Mouse (Mus musculus) ES-Bruce4 (cell line): ENCODE measurements around the gene Psen2. TPM values are rescaled to one million over a fixed set of nuclear protein-coding genes. Genes with fewer than 3 reads are reported as not detected.

Experiments used
- H3K27ac ChIP-seq: 2 replicates; pipeline ENCODE4 v1.5.1; 2012; ENCODE audit warnings: low read length, inconsistent platforms; ENCODE audit not compliant: insufficient read depth
- H3K27me3 ChIP-seq: 2 replicates; pipeline ENCODE4 v1.6.1; 2012; ENCODE audit warnings: mild to moderate bottlenecking, low read length, inconsistent platforms; ENCODE audit not compliant: control insufficient read depth, poor library complexity, insufficient read depth, severe bottlenecking
- H3K36me3 ChIP-seq: 2 replicates; pipeline ENCODE4 v1.6.1; 2012; ENCODE audit warnings: inconsistent platforms, mild to moderate bottlenecking, low read length, moderate library complexity; ENCODE audit not compliant: control insufficient read depth, poor library complexity, insufficient read depth, severe bottlenecking
- H3K4me1 ChIP-seq: one replicate; pipeline ENCODE4 v1.8.1; 2011; ENCODE audit warnings: low read length; ENCODE audit not compliant: control insufficient read depth, insufficient read depth
- H3K4me3 ChIP-seq: 2 replicates; pipeline ENCODE4 v1.5.1; 2011; ENCODE audit warnings: low read depth, mild to moderate bottlenecking, low read length
- H3K9ac ChIP-seq: 2 replicates; pipeline ENCODE4 v1.6.1; 2012; ENCODE audit warnings: low read depth, mild to moderate bottlenecking, inconsistent platforms; ENCODE audit not compliant: poor library complexity, severe bottlenecking
- H3K9me3 ChIP-seq: replicated peaks from 2 replicates; pipeline ENCODE4 v1.6.1; 2012; ENCODE audit warnings: mild to moderate bottlenecking, low read length, inconsistent platforms; ENCODE audit not compliant: control insufficient read depth, poor library complexity, insufficient read depth, severe bottlenecking
- CTCF ChIP-seq: IDR thresholded peaks from one replicate; pipeline ENCODE4 v1.8.1; 2011; ENCODE audit warnings: low read depth, low read length
- EP300 ChIP-seq: IDR thresholded peaks from 2 replicates; pipeline ENCODE4 v1.6.1; 2011; ENCODE audit warnings: low read depth, low read length; ENCODE audit not compliant: insufficient read depth
- POLR2A ChIP-seq: IDR thresholded peaks from one replicate; pipeline ENCODE4 v1.8.1; 2011; ENCODE audit warnings: low read length; ENCODE audit not compliant: insufficient read depth
- polyA plus RNA-seq: library from polyadenylated mRNA; stranded (reverse); fragments of >200 nt; gene quantifications from 2 replicates; pipeline ENCODE4 v1.2.4, GENCODE M21; 2011; ENCODE audit warnings: low read depth; ENCODE audit not compliant: missing spikeins, insufficient read depth, insufficient read length

Psen2 gene
- polyA plus RNA-seq, 1 experiment = 11.7 TPM

DNA sequence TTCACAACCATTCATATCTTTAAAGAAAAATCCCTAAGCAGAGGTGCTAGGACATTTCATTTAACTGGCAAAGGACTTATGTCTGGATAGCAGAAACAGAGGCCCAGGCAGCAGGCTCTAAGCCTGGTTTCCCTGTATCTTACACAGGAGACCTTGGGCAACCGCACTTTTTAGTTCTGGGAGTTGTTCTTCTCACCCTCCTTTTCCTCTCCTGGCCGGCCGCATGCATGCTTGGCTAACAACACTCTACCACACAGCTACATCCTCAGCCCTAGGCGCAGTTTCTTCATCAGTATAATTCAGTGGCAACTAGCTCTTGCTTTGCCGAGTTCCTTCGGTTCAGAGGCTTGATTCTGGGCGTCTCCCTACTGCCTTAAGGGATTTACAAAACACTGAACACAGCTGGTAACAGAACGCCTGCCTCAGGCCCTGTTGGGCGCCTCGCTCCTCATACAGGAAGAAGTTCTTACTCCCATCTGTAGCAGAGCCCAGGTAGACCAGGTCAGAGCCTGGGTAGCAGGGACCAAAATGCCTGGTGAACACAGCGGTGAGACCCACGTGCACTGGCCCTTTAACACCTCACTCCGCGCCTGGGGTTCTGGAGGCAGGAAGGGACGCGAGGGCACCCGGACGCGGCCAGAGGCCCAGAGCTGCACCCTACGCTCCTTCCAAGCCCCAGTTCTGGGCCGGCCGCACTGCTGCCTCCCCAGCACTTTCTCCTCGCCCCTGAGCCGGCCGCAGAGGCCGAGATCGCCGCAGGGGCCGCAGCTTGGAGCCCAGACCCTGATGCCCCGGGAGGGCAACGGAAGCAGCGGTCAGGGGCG lies 7.7 kb downstream of the Psen2 start:
- peak overlapping the region; percentile 64 for H3K4me3 ChIP-seq
- H3K4me1 ChIP-seq = peaks cover 4% of the 10 kb centered on the region
- H3K27ac ChIP-seq = no peak overlapping the region
- no peaks in the 10 kb centered on the region for H3K27me3 ChIP-seq
- no peak for TF ChIP-seq POLR2A
- no peak for TF ChIP-seq EP300
- no peak for TF ChIP-seq CTCF
- H3K36me3 ChIP-seq = no peaks in the 10 kb centered on the region
- H3K9ac ChIP-seq = peak overlapping the region; percentile 74
- H3K9me3 ChIP-seq = no peaks in the 10 kb centered on the region

DNA sequence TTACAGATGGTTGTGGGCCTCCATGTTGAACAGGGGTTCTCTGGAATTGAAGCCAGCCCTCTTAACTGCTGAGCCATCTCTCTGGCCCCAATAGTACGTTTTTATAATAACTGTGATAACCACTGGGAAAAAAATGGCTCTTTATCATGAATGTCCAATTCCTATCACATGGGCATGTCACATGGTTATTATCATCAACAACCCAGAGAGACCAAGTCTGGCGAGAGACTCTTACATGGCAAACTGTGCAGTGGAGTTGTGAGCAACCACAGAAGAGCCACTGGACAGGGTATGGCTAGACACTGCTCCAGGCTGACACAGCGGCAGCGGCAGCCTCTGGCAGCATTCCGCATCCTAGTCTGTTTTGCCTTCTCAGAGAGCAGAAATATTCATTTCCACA lies 8.9 kb downstream of the Psen2 start:
- no peaks in the 10 kb centered on the region for H3K36me3 ChIP-seq
- H3K9ac ChIP-seq = no peak overlapping the region
- no peak overlapping the region for H3K27ac ChIP-seq
- H3K27me3 ChIP-seq = no peaks in the 10 kb centered on the region
- H3K9me3 ChIP-seq = no peaks in the 10 kb centered on the region
- TF ChIP-seq POLR2A (no peak), CTCF (no peak), EP300 (no peak)
- peaks cover 4% of the 10 kb centered on the region for H3K4me1 ChIP-seq
- no peak overlapping the region for H3K4me3 ChIP-seq

DNA sequence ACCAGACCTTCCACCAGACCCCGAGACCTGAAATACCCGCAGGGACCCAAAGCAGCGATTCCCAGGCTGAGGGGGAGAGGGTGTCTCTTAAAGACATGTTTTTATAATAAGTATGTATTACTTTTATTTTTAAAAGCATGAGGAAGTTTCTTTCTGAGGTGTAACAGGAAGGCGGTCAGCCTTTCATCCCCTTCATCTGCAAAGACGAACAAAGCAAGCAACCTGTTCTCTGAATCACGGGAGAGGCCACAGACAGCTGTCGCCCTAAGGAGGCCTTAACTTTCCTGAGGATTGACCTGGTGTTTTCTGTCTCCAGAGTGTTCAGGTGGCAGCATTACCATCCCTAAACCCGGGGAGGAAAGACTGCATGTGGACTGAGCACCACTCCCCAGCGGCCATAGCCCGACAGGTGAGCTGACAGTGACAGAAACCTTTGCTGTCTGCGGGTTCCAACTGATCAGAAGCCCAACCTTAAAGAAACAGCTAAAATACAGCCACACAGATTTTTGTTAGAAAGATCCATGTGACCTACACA lies 10.5 kb downstream of the Psen2 start:
- no peaks in the 10 kb centered on the region for H3K9me3 ChIP-seq
- H3K4me1 ChIP-seq = peaks cover 4% of the 10 kb centered on the region
- no peak overlapping the region for H3K27ac ChIP-seq
- no peak for TF ChIP-seq POLR2A
- TF ChIP-seq CTCF = no peak
- TF ChIP-seq EP300 = no peak
- no peak overlapping the region for H3K4me3 ChIP-seq
- no peaks in the 10 kb centered on the region for H3K36me3 ChIP-seq
- no peaks in the 10 kb centered on the region for H3K27me3 ChIP-seq
- H3K9ac ChIP-seq = no peak overlapping the region

DNA sequence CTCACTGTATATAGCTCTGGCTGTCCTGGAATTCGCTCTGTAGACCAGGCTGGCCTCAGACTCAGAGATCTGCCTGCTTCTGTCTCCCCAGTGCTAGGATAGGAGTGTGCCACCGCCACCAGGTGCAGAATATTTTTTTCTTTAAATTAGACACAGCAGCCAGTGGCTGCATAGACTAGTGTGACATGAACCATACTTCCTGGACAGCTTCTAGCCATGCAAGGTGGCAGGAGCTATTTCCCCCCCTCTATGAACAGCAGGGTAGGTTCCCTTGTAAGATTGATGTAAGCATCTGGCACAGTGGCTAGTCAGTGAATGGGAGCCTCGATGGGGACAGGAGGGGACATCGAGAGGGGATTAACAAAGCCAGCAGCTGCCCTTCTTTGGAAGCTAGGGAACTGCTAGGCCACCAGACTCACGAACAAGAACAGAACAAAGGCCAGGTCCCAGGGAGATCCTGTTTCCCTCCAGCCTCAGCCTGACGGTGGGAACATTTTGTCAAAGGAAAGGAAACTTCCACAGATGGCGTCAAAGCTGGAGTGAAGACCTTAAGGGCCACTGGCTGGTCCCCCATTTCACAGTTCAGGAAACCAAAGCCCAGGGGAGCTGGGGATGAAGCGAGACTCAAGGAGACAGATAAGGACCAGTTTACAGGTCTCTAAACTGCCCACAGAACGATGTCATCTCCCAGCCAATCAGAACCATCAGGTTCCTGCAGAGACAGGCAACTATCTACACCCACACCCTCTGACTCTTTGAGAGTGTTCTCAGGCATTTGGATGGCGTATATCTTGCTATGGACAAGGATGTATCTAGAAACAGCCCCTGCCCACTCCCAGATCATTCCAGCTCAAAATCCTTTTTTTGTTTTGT lies 11.8 kb downstream of the Psen2 start:
- Histone ChIP-seq H3K4me1 (peaks cover 4% of the 10 kb centered on the region), H3K4me3 (no peak overlapping the region), H3K36me3 (no peaks in the 10 kb centered on the region), H3K9ac (no peak overlapping the region), H3K27ac (no peak overlapping the region), H3K27me3 (no peaks in the 10 kb centered on the region), H3K9me3 (no peaks in the 10 kb centered on the region)
- no peak for TF ChIP-seq EP300
- no peak for TF ChIP-seq CTCF
- TF ChIP-seq POLR2A = no peak

DNA sequence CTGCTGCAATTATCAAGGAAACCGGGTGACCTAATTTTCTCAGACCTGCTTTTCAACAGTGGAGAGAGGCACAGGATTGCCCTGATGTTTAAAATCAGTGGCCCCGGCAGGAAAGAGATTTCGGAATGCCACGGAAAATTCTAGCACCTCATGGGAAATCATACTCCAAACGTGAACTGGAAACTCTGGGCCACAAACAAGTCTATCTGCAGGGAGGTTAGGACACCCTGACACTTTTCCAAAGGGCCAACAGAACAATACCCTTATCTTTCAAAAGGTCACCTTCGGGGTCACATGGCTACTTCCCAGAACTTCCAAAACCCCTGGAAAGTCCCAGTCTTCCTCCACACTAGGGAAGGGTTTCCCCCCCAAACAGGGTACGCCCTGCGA lies 12.8 kb downstream of the Psen2 start:
- Histone ChIP-seq H3K9me3 (no peaks in the 10 kb centered on the region), H3K9ac (no peak overlapping the region), H3K27me3 (no peaks in the 10 kb centered on the region), H3K36me3 (no peaks in the 10 kb centered on the region), H3K4me1 (peaks cover 4% of the 10 kb centered on the region), H3K27ac (no peak overlapping the region), H3K4me3 (no peak overlapping the region)
- no peak for TF ChIP-seq CTCF
- no peak for TF ChIP-seq POLR2A
- TF ChIP-seq EP300 = 0 out of 2 replicates have a peak, but pooled peaks have one; percentile 41
